Mouse (Mus musculus) heart, embryonic 10.5 days (tissue): ENCODE data around the gene Ubap2l. TPM values are rescaled to one million over a fixed set of nuclear protein-coding genes. Genes with fewer than 3 reads are reported as not detected.
A peak's percentile ranks its signal among the peaks of the same experiment; 100 is the strongest.

ENCODE experiments used
- DNase-seq: peaks from one replicate; pipeline ENCODE4 v3.0.0-alpha.2; 2017; ENCODE audit warnings: low spot score
- H3K27ac ChIP-seq: fragments of 300-500 bp; sonication (generic); 2 replicates; pipeline ENCODE4 v1.5.1; 2016; ENCODE audit warnings: mild to moderate bottlenecking
- H3K27me3 ChIP-seq: fragments of 300-500 bp; sonication (generic); 2 replicates; pipeline ENCODE4 v1.6.1; 2016; ENCODE audit warnings: mild to moderate bottlenecking; ENCODE audit not compliant: poor library complexity, insufficient read depth, severe bottlenecking
- H3K36me3 ChIP-seq: fragments of 300-500 bp; sonication (generic); 2 replicates; pipeline ENCODE4 v1.6.1; 2016; ENCODE audit warnings: mild to moderate bottlenecking, moderate library complexity
- H3K4me1 ChIP-seq: fragments of 300-500 bp; sonication (generic); 2 replicates; pipeline ENCODE4 v1.6.1; 2016; ENCODE audit warnings: mild to moderate bottlenecking
- H3K4me3 ChIP-seq: fragments of 300-500 bp; sonication (generic); 2 replicates; pipeline ENCODE4 v1.5.1; 2016; ENCODE audit warnings: mild to moderate bottlenecking, moderate library complexity
- H3K9me3 ChIP-seq: fragments of 300-500 bp; sonication (generic); 2 replicates; pipeline ENCODE4 v1.6.1; 2016; ENCODE audit warnings: mild to moderate bottlenecking, moderate library complexity
- WGBS: fragments of 180-500 bp; shearing (Covaris S2); methylation state at CpG from one replicate; pipeline ENCODE4 v1.1.7; 2016; 5-methylcytosine and 5-hydroxymethylcytosine counted together
- polyA plus RNA-seq: library from polyadenylated mRNA; unstranded; fragments of >200 nt; fragmentation: Nextera tagmentation; extraction: Ambion mirVana; gene quantifications from 2 replicates; pipeline ENCODE4 v1.2.1, GENCODE M21; 2016

Ubap2l gene
- polyA plus RNA-seq, 1 experiment from 2014 or later = 197 TPM

GRCm38 (mm10) chr3:90081365-90082240 lies 29.2 kb upstream of the Ubap2l start:
- WGBS = 73% methylated on average over 5 of the region's 5 CpGs
- Histone ChIP-seq H3K4me3 (peak overlapping the region; percentile 85), H3K9me3 (no peaks in the 10 kb centered on the region), H3K4me1 (peaks cover 62% of the 10 kb centered on the region), H3K27ac (peak overlapping the region; percentile 63; the same call in 1 of the 2 replicates), H3K36me3 (peaks cover 14% of the 10 kb centered on the region), H3K27me3 (no peaks in the 10 kb centered on the region)
- DNase-seq = no peak

- Histone ChIP-seq H3K27me3 (no peaks in the 10 kb centered on the region), H3K4me1 (peaks cover 59% of the 10 kb centered on the region), H3K9me3 (no peaks in the 10 kb centered on the region), H3K36me3 (0 out of 2 replicates have a peak, but pooled peaks cover 4% of the 10 kb centered on the region), H3K27ac (peak overlapping the region; percentile 95), H3K4me3 (peak overlapping the region; percentile 85)
- no peak for DNase-seq
- WGBS = 1% methylated on average over 6 of the region's 6 CpGs
Measured at GRCm38 (mm10) chr3:90080498-90080863, 28.1 kb upstream of the Ubap2l start.

GRCm38 (mm10) chr3:90079763-90080497 lies 27.5 kb upstream of the Ubap2l start:
- Histone ChIP-seq H3K4me3 (peak overlapping the region; percentile 85), H3K27me3 (no peaks in the 10 kb centered on the region), H3K36me3 (0 out of 2 replicates have a peak, but pooled peaks cover 4% of the 10 kb centered on the region), H3K27ac (peak overlapping the region; percentile 95), H3K4me1 (peaks cover 54% of the 10 kb centered on the region), H3K9me3 (no peaks in the 10 kb centered on the region)
- DNase-seq = peak; percentile 95
- WGBS = under 1% methylated on average over 53 of the region's 53 CpGs

- Histone ChIP-seq H3K9me3 (no peaks in the 10 kb centered on the region), H3K36me3 (0 out of 2 replicates have a peak, but pooled peaks cover 2% of the 10 kb centered on the region), H3K27me3 (no peaks in the 10 kb centered on the region), H3K4me3 (peak overlapping the region; percentile 85), H3K4me1 (peaks cover 47% of the 10 kb centered on the region), H3K27ac (peak overlapping the region; percentile 95)
- under 1% methylated on average over 33 of the region's 33 CpGs for WGBS
- DNase-seq = peak; percentile 99
Measured at GRCm38 (mm10) chr3:90079133-90079762, 26.8 kb upstream of the Ubap2l start.

GRCm38 (mm10) chr3:90078224-90078623 lies 25.8 kb upstream of the Ubap2l start:
- no peak overlapping the region for H3K4me3 ChIP-seq

GRCm38 (mm10) chr3:90076921-90077716 lies 24.7 kb upstream of the Ubap2l start:
- Histone ChIP-seq H3K36me3 (no peaks in the 10 kb centered on the region), H3K27ac (peak overlapping the region; percentile 67; the same call in 1 of the 2 replicates), H3K27me3 (no peaks in the 10 kb centered on the region), H3K4me1 (peaks cover 33% of the 10 kb centered on the region), H3K4me3 (peak overlapping the region; percentile 38), H3K9me3 (no peaks in the 10 kb centered on the region)
- DNase-seq = peak; percentile 86
- 11% methylated on average over 5 of the region's 5 CpGs for WGBS

More at GRCm38 (mm10) chr3:90078224-90078623, 25.8 kb upstream of the Ubap2l start:
- H3K36me3 ChIP-seq = no peaks in the 10 kb centered on the region
- H3K9me3 ChIP-seq = no peaks in the 10 kb centered on the region
- DNase-seq = no peak
- H3K27ac ChIP-seq = no peak overlapping the region
- H3K4me1 ChIP-seq = peaks cover 37% of the 10 kb centered on the region
- no peaks in the 10 kb centered on the region for H3K27me3 ChIP-seq
- WGBS = 52% methylated on average over 5 of the region's 5 CpGs

- Histone ChIP-seq H3K27ac (no peak within 1 kb of the TSS), H3K4me1 (peaks cover 22% of the 10 kb centered on the region), H3K4me3 (no peak within 1 kb of the TSS), H3K9me3 (no peaks in the 10 kb centered on the region), H3K36me3 (no peaks in the 10 kb centered on the region), H3K27me3 (no peaks in the 10 kb centered on the region)
- peak; percentile 61 for DNase-seq
- WGBS = 57% methylated on average over 4 of the region's 4 CpGs
Measured at GRCm38 (mm10) chr3:90072294-90072693, 19.9 kb upstream of the Ubap2l start, which contains the start of gene Tpm3. Tpm3 (plus strand) TSS chr3:90072649.

- 75% methylated on average over 7 of the region's 7 CpGs for WGBS
- no peak overlapping the region for H3K4me3 ChIP-seq
- H3K4me1 ChIP-seq = peaks cover 15% of the 10 kb centered on the region
- H3K27me3 ChIP-seq = no peaks in the 10 kb centered on the region
- peaks cover 12% of the 10 kb centered on the region for H3K36me3 ChIP-seq
- H3K27ac ChIP-seq = no peak overlapping the region
- no peak for DNase-seq
- H3K9me3 ChIP-seq = no peaks in the 10 kb centered on the region
Measured at GRCm38 (mm10) chr3:90069688-90070087, 17.3 kb upstream of the Ubap2l start.

GRCm38 (mm10) chr3:90067851-90068250 lies 15.4 kb upstream of the Ubap2l start:
- Histone ChIP-seq H3K36me3 (peaks cover 20% of the 10 kb centered on the region), H3K4me1 (peaks cover 15% of the 10 kb centered on the region), H3K4me3 (no peak overlapping the region), H3K9me3 (no peaks in the 10 kb centered on the region), H3K27me3 (no peaks in the 10 kb centered on the region), H3K27ac (no peak overlapping the region)
- no peak for DNase-seq
- 87% methylated on average over 4 of the region's 4 CpGs for WGBS

GRCm38 (mm10) chr3:90065553-90065952 lies 13.1 kb upstream of the Ubap2l start:
- Histone ChIP-seq H3K27me3 (no peaks in the 10 kb centered on the region), H3K4me3 (no peak overlapping the region), H3K9me3 (no peaks in the 10 kb centered on the region), H3K27ac (no peak overlapping the region), H3K36me3 (peaks cover 43% of the 10 kb centered on the region), H3K4me1 (no peaks in the 10 kb centered on the region)
- WGBS = 63% methylated on average over 3 of the region's 3 CpGs
- no peak for DNase-seq

GRCm38 (mm10) chr3:90064383-90064782 lies 12.0 kb upstream of the Ubap2l start:
- 79% methylated on average over 3 of the region's 3 CpGs for WGBS
- H3K9me3 ChIP-seq = no peaks in the 10 kb centered on the region
- no peak overlapping the region for H3K4me3 ChIP-seq
- H3K4me1 ChIP-seq = no peaks in the 10 kb centered on the region
- no peak for DNase-seq
- H3K27me3 ChIP-seq = no peaks in the 10 kb centered on the region
- no peak overlapping the region for H3K27ac ChIP-seq
- H3K36me3 ChIP-seq = peaks cover 53% of the 10 kb centered on the region

GRCm38 (mm10) chr3:90062539-90062938 lies 10.1 kb upstream of the Ubap2l start:
- Histone ChIP-seq H3K27me3 (no peaks in the 10 kb centered on the region), H3K4me1 (no peaks in the 10 kb centered on the region), H3K9me3 (no peaks in the 10 kb centered on the region), H3K4me3 (no peak overlapping the region), H3K36me3 (peaks cover 68% of the 10 kb centered on the region), H3K27ac (no peak overlapping the region)
- 67% methylated on average over 2 of the region's 2 CpGs for WGBS
- no peak for DNase-seq
